Comparison of ENCODE assay signal across 9 mouse cellular contexts in the genomic region with DNA sequence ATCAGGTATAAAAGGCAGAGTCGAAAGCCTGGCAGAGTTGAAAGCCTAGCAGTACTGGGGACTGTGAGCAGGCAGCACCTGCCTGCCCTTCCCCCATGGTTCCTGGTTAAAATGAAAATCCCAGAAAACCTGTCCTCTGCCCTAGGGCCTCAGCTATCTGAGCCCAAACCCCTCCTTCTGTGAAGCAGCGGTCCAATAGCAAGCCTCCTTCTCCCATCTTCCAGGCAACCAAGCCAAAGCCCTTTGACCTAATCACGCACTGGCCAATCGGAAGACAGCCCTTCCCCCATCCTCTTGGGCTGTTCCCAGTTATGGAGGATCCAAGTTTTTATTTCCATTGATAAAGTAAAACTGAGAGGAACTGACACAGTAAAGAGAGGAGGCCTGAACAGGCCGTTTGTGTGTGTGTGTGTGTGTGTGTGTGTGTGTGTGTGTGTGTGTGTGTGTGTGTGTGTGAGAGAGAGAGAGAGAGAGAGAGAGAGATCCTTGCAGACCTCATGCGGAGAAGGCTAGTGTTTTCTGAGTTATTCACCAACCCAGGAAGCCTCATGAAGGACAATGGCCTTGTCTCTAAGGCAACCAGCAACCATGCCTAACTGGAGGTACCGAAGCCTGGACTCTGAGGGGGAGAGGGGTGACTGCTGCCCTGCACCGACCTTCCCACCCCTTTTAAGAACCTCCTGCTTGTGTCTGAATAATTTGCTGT. TPM values are rescaled to one million over a fixed set of nuclear protein-coding genes. Genes with fewer than 3 reads are reported as not detected.
DNase-seq lines count a peak whose midpoint lies in the region; ATAC-seq lines count a peak whose summit lies in the region.
"Had no signal": no experiment of that assay in that cellular context is flagged by ENCODE, and none has a peak within 500 bp of the region (broad histone marks: within the 10 kb centered on the region; RNA-seq: fewer than 3 reads in every experiment).

No protein-coding gene starts in this region.

- H3K4me3 ChIP-seq in hindbrain, embryonic 10.5 days, result peak overlapping the region; percentile 41
- 0 out of 2 replicates have a peak overlapping the region, but pooled peaks have one; percentile 1 for H3K4me3 ChIP-seq in limb, embryonic 10.5 days
- no peak overlapping the region for H3K4me3 ChIP-seq in neural tube, embryonic 11.5 days (ENCODE audit: low read depth, low read length)

- H3K4me1 ChIP-seq in hindbrain, embryonic 10.5 days (replicated peaks), result peaks cover 77% of the 10 kb centered on the region
- H3K4me1 ChIP-seq in limb, embryonic 10.5 days, result peaks cover 19% of the 10 kb centered on the region
- H3K4me1 ChIP-seq in neural tube, embryonic 11.5 days (ENCODE audit: control insufficient read depth, insufficient read depth, low read length), result peaks cover 28% of the 10 kb centered on the region

- H3K9ac ChIP-seq in neural tube, embryonic 11.5 days (ENCODE audit: low read length), result peak overlapping the region; percentile 20

- WGBS in hindbrain, embryonic 10.5 days, result 9% methylated on average over 8 of the region's 8 CpGs
- 39% methylated on average over 8 of the region's 8 CpGs for WGBS in limb, embryonic 10.5 days
- WGBS in neural tube, embryonic 11.5 days, result 14% methylated on average over 8 of the region's 8 CpGs

- ATAC-seq in neural tube, embryonic 11.5 days (ENCODE audit: insufficient read depth, low FRiP score, low TSS enrichment), result peak; percentile 85
- ATAC-seq in megakaryocyte-erythroid progenitor cell, adult 5-6 weeks (replicated peaks; ENCODE audit: low FRiP score, low TSS enrichment, poor library complexity, severe bottlenecking), result no peak

- peaks cover 74% of the 10 kb centered on the region for H3K36me3 ChIP-seq in hindbrain, embryonic 10.5 days
- H3K36me3 ChIP-seq in limb, embryonic 10.5 days, result peaks cover 4% of the 10 kb centered on the region; the same call in 1 of the 2 replicates
- H3K36me3 ChIP-seq in neural tube, embryonic 11.5 days (ENCODE audit: control insufficient read depth, insufficient read depth, low read length), result peaks cover 7% of the 10 kb centered on the region

- peak; percentile 67 for DNase-seq in adrenal gland, adult 2 months
- peak; percentile 45 for DNase-seq in embryo, embryonic 11.5 days (ENCODE audit: low read depth, low spot score)
- DNase-seq in hindbrain, embryonic 10.5 days (ENCODE audit: low spot score), result peak; percentile 85
- DNase-seq in limb, embryonic 10.5 days (ENCODE audit: low spot score), result peak; percentile 49
- peak; percentile 80 for DNase-seq in neural tube, embryonic 11.5 days (ENCODE audit: low spot score)
- no peak for DNase-seq in right cerebral cortex, postnatal 14 days
- DNase-seq in spleen, adult 18-20 months, result no peak

- H3K4me2 ChIP-seq in neural tube, embryonic 11.5 days (ENCODE audit: low read depth), result peak overlapping the region; percentile 22

- H3K27me3 ChIP-seq in hindbrain, embryonic 10.5 days (ENCODE audit: insufficient read depth, poor library complexity, severe bottlenecking), result no peaks in the 10 kb centered on the region
- H3K27me3 ChIP-seq in limb, embryonic 10.5 days (ENCODE audit: low read depth, poor library complexity, severe bottlenecking), result no peaks in the 10 kb centered on the region
- H3K27me3 ChIP-seq in neural tube, embryonic 11.5 days (ENCODE audit: control insufficient read depth, insufficient read depth, low read length), result no peaks in the 10 kb centered on the region

- H3K9me3 ChIP-seq in hindbrain, embryonic 10.5 days, result no peaks in the 10 kb centered on the region
- H3K9me3 ChIP-seq in limb, embryonic 10.5 days (replicated peaks), result no peaks in the 10 kb centered on the region
- no peaks in the 10 kb centered on the region for H3K9me3 ChIP-seq in neural tube, embryonic 11.5 days (ENCODE audit: control insufficient read depth, low read length)

- peak overlapping the region; percentile 100 for H3K27ac ChIP-seq in hindbrain, embryonic 10.5 days
- peak overlapping the region; percentile 76 for H3K27ac ChIP-seq in limb, embryonic 10.5 days
- H3K27ac ChIP-seq in neural tube, embryonic 11.5 days (ENCODE audit: low read depth, low read length), result peak overlapping the region; percentile 74
- H3K27ac ChIP-seq: macrophage had no signal

RNA-seq across cellular contexts. Expression of a gene that starts 12.1 kb away (rescaled TPM):
- 10 to 100 TPM; 16.7 to 24.2 TPM for total RNA-seq in adrenal gland, adult 2 months (2021)
- polyA plus RNA-seq in adrenal gland, adult 2 months (2012; rRNA removed), result 9.2 and 10.8 TPM in 2 replicates
- polyA plus RNA-seq in hindbrain, embryonic 10.5 days (2016; fragmentation: Nextera tagmentation; extraction: Ambion mirVana), result 56.5 and 65.2 TPM in 2 replicates
- polyA plus RNA-seq in limb, embryonic 10.5 days (2016; fragmentation: Nextera tagmentation; extraction: Ambion mirVana), result 1.8 and 2.3 TPM in 2 replicates
- 60.1 and 71.8 TPM in 2 replicates for polyA plus RNA-seq in neural tube, embryonic 11.5 days (2014; fragmentation: Nextera tagmentation; extraction: Ambion mirVana)
- total RNA-seq in megakaryocyte-erythroid progenitor cell, adult 5-6 weeks (2014; fragmentation: Nextera tagmentation), result 0.77 TPM in 1 of 2 replicates, not detected in the other
- 0.46 TPM in 1 of 2 replicates, not detected in the other for total RNA-seq in megakaryocyte-erythroid progenitor cell, adult 5-6 weeks (2017)

RNA-seq across cellular contexts. Expression of a gene that starts 28.5 kb away (rescaled TPM):
- total RNA-seq in adrenal gland, adult 2 months (2021), result 10 to 100 TPM; 28.3 to 31.6 TPM
- polyA plus RNA-seq in adrenal gland, adult 2 months (2012; rRNA removed), result 3.1 and 4.1 TPM in 2 replicates
- 0.24 and 0.35 TPM in 2 replicates for polyA plus RNA-seq in hindbrain, embryonic 10.5 days (2016; fragmentation: Nextera tagmentation; extraction: Ambion mirVana)
- polyA plus RNA-seq in limb, embryonic 10.5 days (2016; fragmentation: Nextera tagmentation; extraction: Ambion mirVana), result 0.05 and 0.08 TPM in 2 replicates
- 1.1 and 1.2 TPM in 2 replicates for polyA plus RNA-seq in neural tube, embryonic 11.5 days (2014; fragmentation: Nextera tagmentation; extraction: Ambion mirVana)
- 1.4 and 2.4 TPM in 2 replicates for total RNA-seq in megakaryocyte-erythroid progenitor cell, adult 5-6 weeks (2014; fragmentation: Nextera tagmentation)
- 2.6 and 5.4 TPM in 2 replicates for total RNA-seq in megakaryocyte-erythroid progenitor cell, adult 5-6 weeks (2017)

RNA-seq across cellular contexts. Expression of a gene that starts 56.4 kb away (rescaled TPM):
- total RNA-seq in adrenal gland, adult 2 months (2021), result 1 to 10 TPM; 3.8 to 4.4 TPM
- 0.09 and 0.18 TPM in 2 replicates for polyA plus RNA-seq in adrenal gland, adult 2 months (2012; rRNA removed)
- 15.3 and 20.2 TPM in 2 replicates for polyA plus RNA-seq in hindbrain, embryonic 10.5 days (2016; fragmentation: Nextera tagmentation; extraction: Ambion mirVana)
- 11.5 and 15.4 TPM in 2 replicates for polyA plus RNA-seq in limb, embryonic 10.5 days (2016; fragmentation: Nextera tagmentation; extraction: Ambion mirVana)
- 22.5 and 24.5 TPM in 2 replicates for polyA plus RNA-seq in neural tube, embryonic 11.5 days (2014; fragmentation: Nextera tagmentation; extraction: Ambion mirVana)
- 52.2 and 72.8 TPM in 2 replicates for total RNA-seq in megakaryocyte-erythroid progenitor cell, adult 5-6 weeks (2014; fragmentation: Nextera tagmentation)
- 118 and 128 TPM in 2 replicates for total RNA-seq in megakaryocyte-erythroid progenitor cell, adult 5-6 weeks (2017)

Comparison
In these comparisons a context has a peak if more than half of its experiments do, and no peak if none do; other contexts are left out.
1. DNase-seq: peak in adrenal gland, adult 2 months (single experiment), embryo, embryonic 11.5 days (single experiment), hindbrain, embryonic 10.5 days (single experiment), limb, embryonic 10.5 days (single experiment) and neural tube, embryonic 11.5 days (single experiment); none in right cerebral cortex, postnatal 14 days (single experiment) and spleen, adult 18-20 months (0 of 2).
2. RNA of a gene that starts 56.4 kb away (polyA plus RNA-seq): 22.5 to 24.5 TPM in neural tube, embryonic 11.5 days, 11.5 to 15.4 TPM in limb, embryonic 10.5 days and 15.3 to 20.2 TPM in hindbrain, embryonic 10.5 days; 0.09 to 0.18 TPM in adrenal gland, adult 2 months; every median in the first group is over 10 times any median in the second.
3. Peak in every context shown above with its lines, with median percentiles within 50 percentile points of each other: H3K27ac ChIP-seq.